Mouse (Mus musculus) effector memory CD4-positive, alpha-beta T cell, adult 7 months (primary cell): Measurements from ENCODE around the gene Uqcr10. TPM values are rescaled to one million over a fixed set of nuclear protein-coding genes. Genes with fewer than 3 reads are reported as not detected.

ENCODE experiments used
- polyA plus RNA-seq: library from polyadenylated mRNA; unstranded; fragments of 100-300 nt; shearing (Covaris generic); gene quantifications from one replicate; pipeline ENCODE4 v1.2.1, GENCODE M21; 2017

Gene Uqcr10
- 274 TPM for polyA plus RNA-seq

DNA sequence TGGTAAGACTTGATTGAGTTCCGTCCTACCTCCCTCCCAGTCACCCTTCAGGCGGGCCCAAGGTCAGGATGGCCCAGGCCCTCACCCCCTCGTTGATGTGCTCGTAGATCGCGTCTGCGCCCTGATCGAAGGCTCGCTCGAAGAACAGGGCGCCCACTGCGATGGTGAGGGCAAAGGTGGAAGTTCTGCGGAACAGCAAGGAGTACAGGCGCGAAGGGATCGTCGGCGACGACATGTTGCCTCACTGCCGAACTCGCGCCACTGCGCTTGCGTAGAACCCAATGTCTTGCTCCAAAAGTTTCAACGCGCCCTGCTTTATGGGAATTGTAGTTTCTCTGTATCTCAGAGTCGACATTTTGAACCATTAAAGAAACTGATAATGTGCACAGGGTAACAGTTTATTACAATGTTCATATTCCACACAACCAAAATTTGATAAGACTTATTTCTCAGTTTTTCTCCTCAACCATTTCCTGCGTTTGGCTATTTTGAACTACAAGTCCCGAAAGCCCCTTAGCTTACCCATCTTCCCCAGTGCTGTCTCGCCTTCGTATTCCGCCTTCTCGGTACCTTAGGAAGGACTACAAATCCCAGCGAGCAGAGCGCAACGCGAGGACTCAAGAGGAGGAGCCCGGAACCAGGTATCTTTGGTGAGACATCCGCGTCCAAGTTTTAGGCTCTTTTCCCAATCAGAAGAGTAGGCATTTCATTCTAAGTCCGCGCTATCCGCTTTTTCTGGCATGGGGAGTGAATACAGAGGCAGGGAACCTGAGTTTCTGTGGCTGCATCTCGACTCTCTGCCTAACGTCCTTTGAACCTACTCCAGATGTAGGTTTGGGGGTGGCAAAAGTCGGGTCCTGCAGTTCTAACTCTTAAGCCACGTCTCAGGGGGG, at the start of gene Uqcr10, which contains the start of gene Zmat5:
Gene Uqcr10 (minus strand): TSS at position 271 of the 893 bp plus-strand sequence.
Gene Zmat5 (plus strand): TSS at position 607 of the 893 bp plus-strand sequence.

DNA sequence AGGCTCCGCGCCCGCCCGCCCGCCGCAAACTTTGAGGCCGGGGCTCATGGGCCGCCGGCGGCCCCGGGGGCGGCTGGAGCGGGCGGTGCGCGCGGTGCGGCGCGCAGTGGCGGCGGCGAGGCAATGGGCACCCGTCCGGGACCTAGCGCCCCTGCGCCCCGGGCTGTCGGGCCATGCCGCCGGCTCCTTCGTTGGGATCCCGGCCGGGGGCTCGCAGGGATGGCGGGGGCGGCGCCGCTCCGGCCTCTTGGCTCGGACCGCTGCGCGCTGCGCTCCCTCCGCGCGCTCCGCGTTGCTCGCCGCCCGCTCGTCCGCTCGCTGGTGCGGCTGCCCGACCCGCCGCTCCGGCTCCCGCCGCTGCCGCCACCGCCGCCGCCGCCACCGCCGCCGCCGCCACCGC, 42.6 kb upstream of the Uqcr10 start, which contains the start of gene Cabp7:
Gene Cabp7 (minus strand): TSS at position 46 of the 400 bp plus-strand sequence.

Other genes starting within 250 kb of the Uqcr10 start
- 90.6 TPM for gene Mtmr3, start 109.5 kb downstream of the Uqcr10 start, polyA plus RNA-seq
- not detected for gene Gm11032, start 84.3 kb downstream of the Uqcr10 start, polyA plus RNA-seq
- gene Ascc2, start 66.6 kb downstream of the Uqcr10 start, polyA plus RNA-seq = 38.4 TPM
- gene Zmat5, start 336 bp upstream of the Uqcr10 start, polyA plus RNA-seq = 49.5 TPM
- gene Cabp7, start 42.4 kb upstream of the Uqcr10 start, polyA plus RNA-seq = not detected
- 47.5 TPM for gene Nf2, start 145.2 kb upstream of the Uqcr10 start, polyA plus RNA-seq
- 18.9 TPM for gene Nipsnap1, start 169.6 kb upstream of the Uqcr10 start, polyA plus RNA-seq
- gene Thoc5, start 191.0 kb upstream of the Uqcr10 start, polyA plus RNA-seq = 27.2 TPM
- 8.4 TPM for gene Nefh, start 243.7 kb upstream of the Uqcr10 start, polyA plus RNA-seq